Mouse (Mus musculus): ENCODE data around the gene Dnah8.

Gene Dnah8

GRCm38 (mm10) chr17:30672556-30672955 lies 48.4 kb downstream of the Dnah8 start:
- no peak for DNase-seq

GRCm38 (mm10) chr17:30673023-30673422 lies 48.9 kb downstream of the Dnah8 start:
- no peak for DNase-seq

GRCm38 (mm10) chr17:30675021-30675740 lies 51.0 kb downstream of the Dnah8 start:
- DNase-seq, result no peak

GRCm38 (mm10) chr17:30678523-30678922 lies 54.4 kb downstream of the Dnah8 start:
- no peak for DNase-seq

- DNase-seq, result no peak
Observed at GRCm38 (mm10) chr17:30679612-30680011, 55.5 kb downstream of the Dnah8 start.

- DNase-seq, result peak; percentile 38 to 78
Observed at GRCm38 (mm10) chr17:30681604-30682003, 57.5 kb downstream of the Dnah8 start.

GRCm38 (mm10) chr17:30690181-30690580 lies 66.0 kb downstream of the Dnah8 start:
- DNase-seq, result no peak

GRCm38 (mm10) chr17:30691481-30691880 lies 67.3 kb downstream of the Dnah8 start:
- DNase-seq, result no peak

GRCm38 (mm10) chr17:30694281-30694680 lies 70.1 kb downstream of the Dnah8 start:
- no peak for DNase-seq

GRCm38 (mm10) chr17:30714732-30715131 lies 90.6 kb downstream of the Dnah8 start:
- no peak for DNase-seq

- DNase-seq, result no peak
Observed at GRCm38 (mm10) chr17:30718197-30718596, 94.0 kb downstream of the Dnah8 start.

GRCm38 (mm10) chr17:30719031-30719430 lies 94.9 kb downstream of the Dnah8 start:
- no peak for DNase-seq

- no peak for DNase-seq
Observed at GRCm38 (mm10) chr17:30727788-30728187, 103.6 kb downstream of the Dnah8 start.

GRCm38 (mm10) chr17:30732736-30733135 lies 108.6 kb downstream of the Dnah8 start:
- DNase-seq, result no peak

GRCm38 (mm10) chr17:30734770-30735169 lies 110.6 kb downstream of the Dnah8 start:
- DNase-seq, result no peak

GRCm38 (mm10) chr17:30735454-30735853 lies 111.3 kb downstream of the Dnah8 start:
- no peak for DNase-seq

- peak in 1 of 2 experiments; percentile 44 for DNase-seq
Observed at GRCm38 (mm10) chr17:30737797-30738196, 113.6 kb downstream of the Dnah8 start.

- DNase-seq, result no peak
Observed at GRCm38 (mm10) chr17:30739769-30740168, 115.6 kb downstream of the Dnah8 start.

GRCm38 (mm10) chr17:30743947-30744346 lies 119.8 kb downstream of the Dnah8 start:
- no peak for DNase-seq

GRCm38 (mm10) chr17:30746056-30747024 lies 122.2 kb downstream of the Dnah8 start:
- DNase-seq, result peak in 1 of 2 experiments; percentile 49

- DNase-seq, result no peak
Observed at GRCm38 (mm10) chr17:30749391-30749790, 125.2 kb downstream of the Dnah8 start.

- DNase-seq, result no peak
Observed at GRCm38 (mm10) chr17:30750269-30750668, 126.1 kb downstream of the Dnah8 start.

GRCm38 (mm10) chr17:30752370-30752818 lies 128.2 kb downstream of the Dnah8 start:
- no peak for DNase-seq

- DNase-seq, result no peak
Observed at GRCm38 (mm10) chr17:30753201-30753600, 129.0 kb downstream of the Dnah8 start.
